In the genomic region with DNA sequence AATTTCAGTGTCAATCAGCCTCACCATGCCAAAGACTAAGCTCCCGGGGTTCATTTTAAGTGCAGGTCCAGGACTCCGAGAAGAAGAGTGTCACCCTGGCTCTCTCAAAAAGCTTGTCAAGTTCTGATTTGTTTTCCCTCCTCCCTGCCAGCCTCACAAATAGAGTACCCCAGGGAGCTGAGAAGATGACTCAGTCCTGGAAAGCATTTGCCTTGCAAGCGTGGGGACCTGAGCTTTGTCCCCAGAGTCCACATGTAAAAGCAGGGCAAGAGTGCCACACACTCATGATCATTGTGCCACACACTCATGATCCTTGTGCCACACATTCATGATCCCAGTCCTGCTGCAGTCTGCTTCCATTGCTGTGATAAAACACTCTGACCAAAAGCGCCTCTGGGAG, we compare ENCODE assay signal across 14 mouse cellular contexts.
"Had no signal": no experiment of that assay in that cellular context is flagged by ENCODE, and none has a peak within 500 bp of the region (broad histone marks: within the 10 kb centered on the region; RNA-seq: fewer than 3 reads in every experiment).

No protein-coding gene starts in this region.

- H3K27me3 ChIP-seq: liver, embryonic 13.5 days; midbrain, embryonic 13.5 days; neural tube, embryonic 13.5 days; stomach, embryonic 15.5 days had no signal

- DNase-seq: kidney, adult 9 months; kidney, postnatal 14 days; kidney, postnatal 4 days; liver, embryonic 13.5 days; lung, adult 2 months; lung, postnatal 14 days; lung, postnatal 4 days; right cerebral cortex, postnatal 25 days; spleen, adult 18-20 months; thymus, postnatal 25 days had no signal

- ATAC-seq: midbrain, embryonic 13.5 days had no signal

- H3K4me1 ChIP-seq: liver, embryonic 13.5 days; midbrain, embryonic 13.5 days; stomach, embryonic 15.5 days had no signal

- H3K9me3 ChIP-seq: liver, embryonic 13.5 days; midbrain, embryonic 13.5 days; neural tube, embryonic 13.5 days; stomach, embryonic 15.5 days had no signal

- H3K9ac ChIP-seq: liver, embryonic 13.5 days; midbrain, embryonic 13.5 days; neural tube, embryonic 13.5 days; stomach, embryonic 15.5 days had no signal

- H3K4me3 ChIP-seq: liver, embryonic 13.5 days; midbrain, embryonic 13.5 days; myocyte; neural tube, embryonic 13.5 days; stomach, embryonic 15.5 days had no signal

- H3K36me3 ChIP-seq: liver, embryonic 13.5 days; midbrain, embryonic 13.5 days; neural tube, embryonic 13.5 days; stomach, embryonic 15.5 days had no signal

- H3K27ac ChIP-seq: liver, embryonic 13.5 days; midbrain, embryonic 13.5 days; stomach, embryonic 15.5 days had no signal

- H3K4me2 ChIP-seq: liver, embryonic 13.5 days; midbrain, embryonic 13.5 days; neural tube, embryonic 13.5 days; stomach, embryonic 15.5 days had no signal
